Mouse (Mus musculus): ENCODE results near the gene A930033H14Rik. TPM values are rescaled to one million over a fixed set of nuclear protein-coding genes. Genes with fewer than 3 reads are reported as not detected.

A930033H14Rik gene
- polyA plus RNA-seq, 1 experiment from 2014 or later = 1.5 TPM

DNA sequence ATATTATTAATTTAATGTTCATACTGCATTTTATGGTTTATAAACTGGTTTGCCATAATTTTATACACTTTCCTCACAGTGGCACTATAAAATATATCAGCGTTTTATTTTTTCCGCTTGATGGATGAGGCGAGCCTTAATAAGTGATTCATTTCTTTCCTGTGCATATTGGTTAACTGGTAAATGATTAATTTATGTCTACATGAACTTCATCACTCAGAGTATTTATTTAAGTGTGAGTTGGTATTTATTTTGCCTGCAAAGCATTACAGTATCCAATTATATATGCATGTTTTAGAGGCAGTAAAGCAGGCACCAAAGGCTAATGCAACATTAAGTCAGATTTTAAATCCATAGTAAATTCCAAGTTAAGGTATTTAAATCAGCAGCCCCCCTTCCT is 47.1 kb downstream of the A930033H14Rik start:
- ATAC-seq (ENCODE audit: low read depth) = no peak
- Histone ChIP-seq H3K4me3 (ENCODE audit: low read depth, low read length) (no peak overlapping the region), H3K27me3 (ENCODE audit: control insufficient read depth, insufficient read depth, low read length) (no peaks in the 10 kb centered on the region), H3K27ac (ENCODE audit: low read depth, low read length) (no peak overlapping the region), H3K9me3 (ENCODE audit: control insufficient read depth, low read length) (no peaks in the 10 kb centered on the region; the same call in 1 of the 2 replicates), H3K4me2 (ENCODE audit: low read depth, low read length) (no peak overlapping the region), H3K9ac (replicated peaks; ENCODE audit: low read depth, low read length) (no peak overlapping the region), H3K4me1 (ENCODE audit: control insufficient read depth, insufficient read depth, low read length) (no peaks in the 10 kb centered on the region), H3K36me3 (ENCODE audit: control insufficient read depth, insufficient read depth, low read length) (no peaks in the 10 kb centered on the region)
- 85% methylated on average over 3 of the region's 3 CpGs for WGBS

DNA sequence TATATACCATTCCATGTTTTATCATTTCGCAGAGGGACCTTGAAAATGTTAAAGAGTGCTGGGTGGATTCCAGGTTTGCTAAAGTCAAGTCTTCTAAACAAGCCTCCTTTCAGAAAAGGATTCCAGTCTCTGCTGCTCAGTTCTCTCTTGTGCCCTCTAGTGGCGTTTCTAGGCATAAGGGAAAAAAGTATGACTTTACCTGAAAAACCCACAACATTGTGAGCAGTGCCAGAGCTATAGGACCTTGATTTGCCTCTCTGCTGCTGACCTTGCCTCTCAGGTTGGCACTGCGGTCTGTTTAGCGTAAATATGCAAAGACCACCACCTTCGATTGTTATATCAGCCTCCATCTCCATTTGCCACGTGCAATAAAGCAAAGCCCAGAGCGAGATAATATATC is 47.8 kb downstream of the A930033H14Rik start:
- Histone ChIP-seq H3K4me3 (ENCODE audit: low read depth, low read length) (no peak overlapping the region), H3K4me2 (ENCODE audit: low read depth, low read length) (no peak overlapping the region), H3K27me3 (ENCODE audit: control insufficient read depth, insufficient read depth, low read length) (no peaks in the 10 kb centered on the region), H3K4me1 (ENCODE audit: control insufficient read depth, insufficient read depth, low read length) (no peaks in the 10 kb centered on the region), H3K36me3 (ENCODE audit: control insufficient read depth, insufficient read depth, low read length) (no peaks in the 10 kb centered on the region), H3K9me3 (ENCODE audit: control insufficient read depth, low read length) (no peaks in the 10 kb centered on the region; the same call in 1 of the 2 replicates), H3K27ac (ENCODE audit: low read depth, low read length) (no peak overlapping the region), H3K9ac (replicated peaks; ENCODE audit: low read depth, low read length) (no peak overlapping the region)
- 62% methylated on average over 7 of the region's 7 CpGs for WGBS
- ATAC-seq (ENCODE audit: low read depth) = no peak

DNA sequence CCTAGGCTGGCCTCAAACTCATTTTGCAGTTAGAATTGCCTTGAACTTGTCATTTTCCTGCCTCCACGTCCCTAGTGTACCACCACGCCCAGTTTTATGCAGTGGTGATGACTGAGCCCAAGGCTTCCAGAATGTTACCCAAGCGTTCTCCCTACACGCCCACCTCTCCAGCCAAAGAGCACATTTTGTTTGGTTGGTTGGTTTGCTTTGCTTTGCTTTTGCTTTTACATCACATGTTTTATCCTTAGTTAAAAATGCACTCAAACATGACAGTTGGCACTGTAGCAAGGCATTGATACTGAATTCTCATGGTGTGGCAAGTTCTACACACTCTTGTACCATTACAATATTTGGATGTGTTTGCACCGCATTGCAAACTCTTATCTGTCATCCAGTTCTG is 49.7 kb downstream of the A930033H14Rik start:
- Histone ChIP-seq H3K9me3 (ENCODE audit: control insufficient read depth, low read length) (no peaks in the 10 kb centered on the region; the same call in 1 of the 2 replicates), H3K27ac (ENCODE audit: low read depth, low read length) (no peak overlapping the region), H3K36me3 (ENCODE audit: control insufficient read depth, insufficient read depth, low read length) (no peaks in the 10 kb centered on the region), H3K4me1 (ENCODE audit: control insufficient read depth, insufficient read depth, low read length) (no peaks in the 10 kb centered on the region), H3K4me2 (ENCODE audit: low read depth, low read length) (no peak overlapping the region), H3K27me3 (ENCODE audit: control insufficient read depth, insufficient read depth, low read length) (no peaks in the 10 kb centered on the region), H3K4me3 (ENCODE audit: low read depth, low read length) (no peak overlapping the region), H3K9ac (replicated peaks; ENCODE audit: low read depth, low read length) (no peak overlapping the region)
- WGBS = 92% methylated on average over 5 of the region's 5 CpGs
- ATAC-seq (ENCODE audit: low read depth) = no peak

DNA sequence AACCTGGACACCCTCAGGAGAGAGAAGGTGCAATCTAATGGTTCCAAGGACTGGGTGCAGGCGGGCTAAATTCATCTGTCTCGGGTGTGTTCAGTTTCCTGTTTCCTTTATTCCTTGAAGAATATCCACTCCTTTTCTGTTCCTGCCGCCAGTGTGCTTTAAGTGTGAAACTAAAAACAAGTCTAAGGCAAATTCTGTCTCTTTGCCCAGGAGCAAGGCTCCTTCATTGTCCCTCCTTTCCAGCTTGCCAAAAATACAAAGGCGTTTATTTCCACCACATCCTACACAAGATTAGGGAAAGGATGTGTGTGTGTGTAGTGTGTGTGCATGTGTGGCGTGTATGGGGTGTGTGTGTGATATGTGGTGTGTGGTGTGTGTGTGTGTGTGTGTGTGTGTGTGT is 50.3 kb downstream of the A930033H14Rik start:
- no peaks in the 10 kb centered on the region for H3K4me1 ChIP-seq (ENCODE audit: control insufficient read depth, insufficient read depth, low read length)
- no peak overlapping the region for H3K4me2 ChIP-seq (ENCODE audit: low read depth, low read length)
- H3K27ac ChIP-seq (ENCODE audit: low read depth, low read length) = no peak overlapping the region
- H3K9me3 ChIP-seq (ENCODE audit: control insufficient read depth, low read length) = no peaks in the 10 kb centered on the region; the same call in 1 of the 2 replicates
- H3K4me3 ChIP-seq (ENCODE audit: low read depth, low read length) = no peak overlapping the region
- no peak for ATAC-seq (ENCODE audit: low read depth)
- no peak overlapping the region for H3K9ac ChIP-seq (replicated peaks; ENCODE audit: low read depth, low read length)
- no peaks in the 10 kb centered on the region for H3K27me3 ChIP-seq (ENCODE audit: control insufficient read depth, insufficient read depth, low read length)
- H3K36me3 ChIP-seq (ENCODE audit: control insufficient read depth, insufficient read depth, low read length) = no peaks in the 10 kb centered on the region
- WGBS = 88% methylated on average over 5 of the region's 5 CpGs

DNA sequence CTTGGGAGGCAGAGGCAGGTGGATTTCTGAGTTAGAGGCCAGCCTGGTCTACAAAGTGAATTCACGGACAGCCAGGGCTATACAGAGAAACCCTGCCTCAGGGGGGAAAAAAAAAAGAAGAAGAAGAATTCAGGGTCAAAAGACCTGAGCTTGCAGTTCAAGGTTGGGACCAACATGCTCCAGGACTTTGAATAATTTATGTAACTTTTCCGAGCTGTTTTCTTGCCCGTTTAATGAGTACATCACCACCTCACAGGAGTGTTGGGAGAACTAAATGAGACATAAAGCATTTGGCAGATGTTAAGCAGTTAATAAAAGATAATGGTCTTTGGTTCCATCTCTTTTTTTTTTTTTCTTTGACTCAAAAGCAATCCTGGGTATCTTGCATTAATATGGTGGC is 51.4 kb downstream of the A930033H14Rik start:
- no peaks in the 10 kb centered on the region for H3K27me3 ChIP-seq (ENCODE audit: control insufficient read depth, insufficient read depth, low read length)
- no peaks in the 10 kb centered on the region for H3K36me3 ChIP-seq (ENCODE audit: control insufficient read depth, insufficient read depth, low read length)
- H3K4me1 ChIP-seq (ENCODE audit: control insufficient read depth, insufficient read depth, low read length) = no peaks in the 10 kb centered on the region
- H3K4me3 ChIP-seq (ENCODE audit: low read depth, low read length) = no peak overlapping the region
- no peak for ATAC-seq (ENCODE audit: low read depth)
- H3K4me2 ChIP-seq (ENCODE audit: low read depth, low read length) = no peak overlapping the region
- no peaks in the 10 kb centered on the region; the same call in 1 of the 2 replicates for H3K9me3 ChIP-seq (ENCODE audit: control insufficient read depth, low read length)
- no peak overlapping the region for H3K9ac ChIP-seq (replicated peaks; ENCODE audit: low read depth, low read length)
- H3K27ac ChIP-seq (ENCODE audit: low read depth, low read length) = no peak overlapping the region
- WGBS = 78% methylated on average over 3 of the region's 3 CpGs

DNA sequence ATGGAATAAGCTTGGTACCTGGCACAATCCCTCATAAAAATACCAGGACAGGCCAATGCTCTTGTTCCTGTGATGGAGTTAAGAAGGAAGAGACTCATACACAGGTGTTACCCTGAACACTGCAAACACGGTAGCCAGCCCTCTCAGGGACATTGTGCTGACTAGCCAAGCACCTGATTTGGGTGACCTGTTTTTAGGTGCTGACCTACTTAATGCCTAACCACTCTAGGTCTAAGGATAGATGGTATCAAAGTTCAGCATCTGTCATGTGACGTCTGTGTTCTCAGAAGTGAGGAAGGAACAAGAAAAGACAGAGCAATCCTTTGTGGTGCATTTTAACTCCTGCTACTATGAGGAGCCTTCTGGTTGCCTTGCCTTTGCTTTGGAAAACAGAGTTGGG is 52.0 kb downstream of the A930033H14Rik start:
- H3K27ac ChIP-seq (ENCODE audit: low read depth, low read length) = no peak overlapping the region
- H3K4me2 ChIP-seq (ENCODE audit: low read depth, low read length) = no peak overlapping the region
- WGBS = 96% methylated on average over 2 of the region's 2 CpGs
- no peaks in the 10 kb centered on the region for H3K4me1 ChIP-seq (ENCODE audit: control insufficient read depth, insufficient read depth, low read length)
- H3K9ac ChIP-seq (replicated peaks; ENCODE audit: low read depth, low read length) = no peak overlapping the region
- no peaks in the 10 kb centered on the region; the same call in 1 of the 2 replicates for H3K9me3 ChIP-seq (ENCODE audit: control insufficient read depth, low read length)
- no peak overlapping the region for H3K4me3 ChIP-seq (ENCODE audit: low read depth, low read length)
- ATAC-seq (ENCODE audit: low read depth) = no peak
- H3K36me3 ChIP-seq (ENCODE audit: control insufficient read depth, insufficient read depth, low read length) = no peaks in the 10 kb centered on the region
- H3K27me3 ChIP-seq (ENCODE audit: control insufficient read depth, insufficient read depth, low read length) = no peaks in the 10 kb centered on the region

Other genes with a start within 250 kb of the A930033H14Rik start
- gene Rhobtb1, start 61.7 kb downstream of the A930033H14Rik start, polyA plus RNA-seq (2014; fragmentation: Nextera tagmentation; extraction: Ambion mirVana) = 17.3 TPM in 2 replicates
- 30.0 and 47.0 TPM in 2 replicates for gene Cdk1, start 139.8 kb upstream of the A930033H14Rik start, polyA plus RNA-seq (2014; fragmentation: Nextera tagmentation; extraction: Ambion mirVana)
- gene Ank3, start 185.7 kb upstream of the A930033H14Rik start, polyA plus RNA-seq (2014; fragmentation: Nextera tagmentation; extraction: Ambion mirVana) = 183 and 198 TPM in 2 replicates